Mouse (Mus musculus) cerebellum, adult 2 months (tissue): ENCODE measurements around the gene Khsrp.

ENCODE experiments used
- CTCF ChIP-seq: fragments of 200-500 bp; IDR thresholded peaks from 2 replicates; pipeline ENCODE4 v1.5.1; 2011; ENCODE audit warnings: low read depth, mild to moderate bottlenecking, control low read depth, low read length, moderate library complexity, borderline replicate concordance; ENCODE audit not compliant: insufficient read depth
- POLR2A ChIP-seq: fragments of 200-500 bp; IDR thresholded peaks from 2 replicates; pipeline ENCODE4 v1.6.1; 2011; ENCODE audit warnings: low read length, control low read depth, borderline replicate concordance; ENCODE audit not compliant: insufficient read depth

- TF ChIP-seq CTCF = peak; percentile 14; the same call in 1 of the 2 replicates
- no peak for TF ChIP-seq POLR2A
These were observed 7.7 kb upstream of the Khsrp start for GRCm38 (mm10) chr17:57038978-57039377.
